Mouse (Mus musculus): ENCODE data around the gene Sall4.

DNA sequence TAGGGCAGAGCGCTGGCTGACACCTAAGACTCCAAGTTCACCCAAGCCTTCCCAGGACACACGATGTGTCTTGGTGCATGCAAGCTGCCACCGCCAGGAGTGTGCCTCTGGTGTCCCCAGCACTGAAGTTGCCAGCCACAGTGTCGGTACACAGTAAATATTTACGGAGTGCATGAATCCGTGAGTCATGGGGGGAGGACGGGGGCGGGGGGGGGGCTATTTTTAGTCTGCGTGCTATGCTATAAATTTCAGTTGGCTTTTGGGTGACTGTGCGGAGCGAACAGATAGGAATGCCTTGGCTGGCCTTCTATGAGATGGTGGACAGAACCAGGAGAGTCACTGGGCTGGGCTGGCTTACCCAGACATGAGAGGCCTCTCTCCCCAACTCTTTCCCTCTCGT lies 39.7 kb downstream of the Sall4 start:
- no peak for TF ChIP-seq CTCF (IDR thresholded peaks at IDR 0.05; ENCODE audit: low read depth)
- TF ChIP-seq EP300 (IDR thresholded peaks at IDR 0.05; ENCODE audit: low read depth) = no peak

Data from liver, postnatal 0 days (tissue).